Mouse (Mus musculus) neural tube, embryonic 11.5 days (tissue): ENCODE measurements around the gene Rtn4rl1. TPM values are rescaled to one million over a fixed set of nuclear protein-coding genes. Genes with fewer than 3 reads are reported as not detected.

Source experiments
- ATAC-seq: fragments of 200-750 bp; cut with Nextera tagmentation; 2 replicates; pipeline ENCODE4 v1.8.0; 2017; ENCODE audit warnings: moderate number of reproducible peaks, mild to moderate bottlenecking, moderate TSS enrichment, moderate library complexity; ENCODE audit not compliant: insufficient read depth, low FRiP score, low TSS enrichment
- DNase-seq: peaks from one replicate; pipeline ENCODE4 v3.0.0-alpha.2; 2015; ENCODE audit warnings: low spot score
- H3K27ac ChIP-seq: fragments of 300-500 bp; sonication (generic); 2 replicates; pipeline ENCODE4 v1.5.1; 2014; ENCODE audit warnings: low read depth, mild to moderate bottlenecking, low read length
- H3K27me3 ChIP-seq: fragments of 300-500 bp; sonication (generic); 2 replicates; pipeline ENCODE4 v1.6.1; 2014; ENCODE audit warnings: mild to moderate bottlenecking, low read length, mixed read lengths; ENCODE audit not compliant: control insufficient read depth, insufficient read depth
- H3K36me3 ChIP-seq: fragments of 300-500 bp; sonication (generic); 2 replicates; pipeline ENCODE4 v1.6.1; 2014; ENCODE audit warnings: mild to moderate bottlenecking, low read length, moderate library complexity, mixed read lengths; ENCODE audit not compliant: control insufficient read depth, insufficient read depth
- H3K4me1 ChIP-seq: fragments of 300-500 bp; sonication (generic); 2 replicates; pipeline ENCODE4 v1.6.1; 2014; ENCODE audit warnings: low read length, mixed read lengths; ENCODE audit not compliant: control insufficient read depth, insufficient read depth
- H3K4me2 ChIP-seq: fragments of 300-500 bp; sonication (generic); 2 replicates; pipeline ENCODE4 v1.6.1; 2014; ENCODE audit warnings: low read depth, mild to moderate bottlenecking, moderate library complexity
- H3K4me3 ChIP-seq: fragments of 300-500 bp; sonication (generic); 2 replicates; pipeline ENCODE4 v1.5.1; 2014; ENCODE audit warnings: low read depth, low read length
- H3K9ac ChIP-seq: fragments of 300-500 bp; sonication (generic); 2 replicates; pipeline ENCODE4 v1.6.1; 2014; ENCODE audit warnings: mild to moderate bottlenecking, low read length
- H3K9me3 ChIP-seq: fragments of 300-500 bp; sonication (generic); 2 replicates; pipeline ENCODE4 v1.6.1; 2016; ENCODE audit warnings: low read length; ENCODE audit not compliant: control insufficient read depth
- WGBS: fragments of 180-500 bp; shearing (Covaris S2); extraction: QIAGEN DNeasy Blood & Tissue Kit; methylation state at CpG from one replicate; pipeline ENCODE4 v1.1.7; 2014; 5-methylcytosine and 5-hydroxymethylcytosine counted together
- polyA plus RNA-seq: library from polyadenylated mRNA; unstranded; fragments of >200 nt; fragmentation: Nextera tagmentation; extraction: Ambion mirVana; gene quantifications from 2 replicates; pipeline ENCODE4 v1.2.1, GENCODE M21; 2014

Rtn4rl1 gene
- polyA plus RNA-seq, 1 experiment from 2014 or later = 6.0 TPM

GRCm38 (mm10) chr11:75244368-75245275 lies 51.0 kb downstream of the Rtn4rl1 start:
- Histone ChIP-seq H3K9me3 (no peaks in the 10 kb centered on the region), H3K4me2 (no peak overlapping the region), H3K27me3 (no peaks in the 10 kb centered on the region), H3K27ac (no peak overlapping the region), H3K36me3 (no peaks in the 10 kb centered on the region), H3K4me1 (no peaks in the 10 kb centered on the region), H3K9ac (no peak overlapping the region), H3K4me3 (no peak overlapping the region)
- DNase-seq (no peak), ATAC-seq (no peak)
- WGBS = 87% methylated on average over 11 of the region's 11 CpGs

- no peaks in the 10 kb centered on the region for H3K9me3 ChIP-seq
- ATAC-seq (no peak), DNase-seq (no peak)
- H3K4me2 ChIP-seq = no peak overlapping the region
- no peaks in the 10 kb centered on the region for H3K27me3 ChIP-seq
- no peak overlapping the region for H3K9ac ChIP-seq
- no peaks in the 10 kb centered on the region for H3K4me1 ChIP-seq
- H3K36me3 ChIP-seq = no peaks in the 10 kb centered on the region
- 56% methylated on average over 16 of the region's 16 CpGs for WGBS
- H3K4me3 ChIP-seq = no peak overlapping the region
- H3K27ac ChIP-seq = no peak overlapping the region
Measured at GRCm38 (mm10) chr11:75245372-75246330, 52.1 kb downstream of the Rtn4rl1 start.

- no peak overlapping the region for H3K4me3 ChIP-seq
- no peak for DNase-seq
- no peak for ATAC-seq
- no peak overlapping the region for H3K9ac ChIP-seq
- no peak overlapping the region for H3K4me2 ChIP-seq
- H3K27me3 ChIP-seq = no peaks in the 10 kb centered on the region
- no peaks in the 10 kb centered on the region for H3K4me1 ChIP-seq
- no peak overlapping the region for H3K27ac ChIP-seq
- WGBS = 88% methylated on average over 8 of the region's 8 CpGs
- H3K9me3 ChIP-seq = no peaks in the 10 kb centered on the region
- no peaks in the 10 kb centered on the region for H3K36me3 ChIP-seq
Measured at GRCm38 (mm10) chr11:75246589-75246988, 53.0 kb downstream of the Rtn4rl1 start.

- Histone ChIP-seq H3K4me3 (no peak overlapping the region), H3K4me1 (no peaks in the 10 kb centered on the region)
- no peak for DNase-seq
Measured at GRCm38 (mm10) chr11:75247137-75247730, 53.7 kb downstream of the Rtn4rl1 start.

GRCm38 (mm10) chr11:75249588-75249987 lies 56.0 kb downstream of the Rtn4rl1 start:
- Histone ChIP-seq H3K4me1 (no peaks in the 10 kb centered on the region), H3K27ac (no peak overlapping the region), H3K4me2 (no peak overlapping the region), H3K9ac (no peak overlapping the region), H3K36me3 (no peaks in the 10 kb centered on the region), H3K4me3 (no peak overlapping the region), H3K27me3 (no peaks in the 10 kb centered on the region), H3K9me3 (no peaks in the 10 kb centered on the region)
- ATAC-seq = no peak
- WGBS = 91% methylated on average over 9 of the region's 9 CpGs
- no peak for DNase-seq

More at GRCm38 (mm10) chr11:75247137-75247730, 53.7 kb downstream of the Rtn4rl1 start:
- no peaks in the 10 kb centered on the region for H3K27me3 ChIP-seq
- H3K4me2 ChIP-seq = no peak overlapping the region
- ATAC-seq = no peak
- no peaks in the 10 kb centered on the region for H3K9me3 ChIP-seq
- 92% methylated on average over 10 of the region's 10 CpGs for WGBS
- H3K9ac ChIP-seq = no peak overlapping the region
- H3K27ac ChIP-seq = no peak overlapping the region
- H3K36me3 ChIP-seq = no peaks in the 10 kb centered on the region

GRCm38 (mm10) chr11:75251006-75251512 lies 57.5 kb downstream of the Rtn4rl1 start:
- ATAC-seq (no peak), DNase-seq (no peak)
- no peak overlapping the region for H3K27ac ChIP-seq
- no peaks in the 10 kb centered on the region for H3K9me3 ChIP-seq
- no peaks in the 10 kb centered on the region for H3K27me3 ChIP-seq
- H3K4me3 ChIP-seq = no peak overlapping the region
- no peaks in the 10 kb centered on the region for H3K36me3 ChIP-seq
- no peaks in the 10 kb centered on the region for H3K4me1 ChIP-seq
- WGBS = 82% methylated on average over 4 of the region's 4 CpGs
- no peak overlapping the region for H3K4me2 ChIP-seq
- no peak overlapping the region for H3K9ac ChIP-seq

- Histone ChIP-seq H3K27me3 (no peaks in the 10 kb centered on the region), H3K4me2 (no peak overlapping the region), H3K4me3 (no peak overlapping the region), H3K27ac (no peak overlapping the region), H3K4me1 (no peaks in the 10 kb centered on the region), H3K36me3 (no peaks in the 10 kb centered on the region), H3K9ac (no peak overlapping the region), H3K9me3 (no peaks in the 10 kb centered on the region)
- ATAC-seq (no peak), DNase-seq (no peak)
- WGBS = 59% methylated on average over 7 of the region's 7 CpGs
Measured at GRCm38 (mm10) chr11:75251557-75252070, 58.0 kb downstream of the Rtn4rl1 start.

- H3K9ac ChIP-seq = no peak overlapping the region
- H3K27me3 ChIP-seq = no peaks in the 10 kb centered on the region
- H3K4me1 ChIP-seq = no peaks in the 10 kb centered on the region
- no peak overlapping the region for H3K27ac ChIP-seq
- H3K4me3 ChIP-seq = no peak overlapping the region
- H3K4me2 ChIP-seq = no peak overlapping the region
- 75% methylated on average over 13 of the region's 13 CpGs for WGBS
- ATAC-seq = no peak
- no peaks in the 10 kb centered on the region for H3K36me3 ChIP-seq
- no peak for DNase-seq
- no peaks in the 10 kb centered on the region for H3K9me3 ChIP-seq
Measured at GRCm38 (mm10) chr11:75254252-75254912, 60.8 kb downstream of the Rtn4rl1 start.
